Mouse (Mus musculus) liver, embryonic 15.5 days (tissue): ENCODE measurements at regions not wholly inside any gene's neighbourhood (a gene's known extent, or its start where the extent isn't known, plus 50 kb on each side); places are given as distances from the start of the nearest gene placed in this dataset.

Experiments
- ATAC-seq: fragments of 200-750 bp; cut with Nextera tagmentation; 2 replicates; pipeline ENCODE4 v1.8.0; 2017; ENCODE audit warnings: moderate number of reproducible peaks, mild to moderate bottlenecking, moderate library complexity; ENCODE audit not compliant: insufficient read depth
- H3K27ac ChIP-seq: fragments of 300-500 bp; sonication (generic); replicated peaks from 2 replicates; pipeline ENCODE4 v1.5.1; 2015; ENCODE audit warnings: mild to moderate bottlenecking, inconsistent platforms
- H3K27me3 ChIP-seq: fragments of 300-500 bp; sonication (generic); 2 replicates; pipeline ENCODE4 v1.6.1; 2015; ENCODE audit warnings: mild to moderate bottlenecking, inconsistent platforms
- H3K36me3 ChIP-seq: fragments of 300-500 bp; sonication (generic); replicated peaks from 2 replicates; pipeline ENCODE4 v1.6.1; 2015; ENCODE audit warnings: moderate library complexity, mild to moderate bottlenecking, inconsistent platforms
- H3K4me1 ChIP-seq: fragments of 300-500 bp; sonication (generic); replicated peaks from 2 replicates; pipeline ENCODE4 v1.6.1; 2015; ENCODE audit warnings: inconsistent platforms
- H3K4me2 ChIP-seq: fragments of 300-500 bp; sonication (generic); 2 replicates; pipeline ENCODE4 v1.6.1; 2015; ENCODE audit warnings: moderate library complexity, mild to moderate bottlenecking, inconsistent platforms
- H3K4me3 ChIP-seq: fragments of 300-500 bp; sonication (generic); replicated peaks from 2 replicates; pipeline ENCODE4 v1.5.1; 2015; ENCODE audit warnings: mild to moderate bottlenecking, inconsistent platforms
- H3K9ac ChIP-seq: fragments of 300-500 bp; sonication (generic); 2 replicates; pipeline ENCODE4 v1.6.1; 2015; ENCODE audit warnings: moderate library complexity, mild to moderate bottlenecking, inconsistent platforms
- H3K9me3 ChIP-seq: fragments of 300-500 bp; sonication (generic); replicated peaks from 2 replicates; pipeline ENCODE4 v1.6.1; 2016; ENCODE audit warnings: inconsistent platforms
- WGBS: fragments of 180-500 bp; shearing (Covaris S2); methylation state at CpG from one replicate; pipeline ENCODE4 v1.1.7; 2015; ENCODE audit warnings: mixed read lengths; ENCODE audit not compliant: insufficient replicate concordance; 5-methylcytosine and 5-hydroxymethylcytosine counted together

GRCm38 (mm10) chr6:94768230-94768629 is 68.3 kb upstream of the Lrig1 start:
- Histone ChIP-seq H3K4me1 (peaks cover 3% of the 10 kb centered on the region; the same call in 1 of the 2 replicates), H3K4me2 (no peak overlapping the region), H3K27me3 (peaks cover 22% of the 10 kb centered on the region), H3K4me3 (no peak overlapping the region), H3K9ac (no peak overlapping the region), H3K27ac (no peak overlapping the region), H3K9me3 (no peaks in the 10 kb centered on the region), H3K36me3 (no peaks in the 10 kb centered on the region)
- no peak for ATAC-seq
- 52% methylated on average over 5 of the region's 5 CpGs for WGBS

GRCm38 (mm10) chr6:94765724-94766123 is 65.8 kb upstream of the Lrig1 start:
- Histone ChIP-seq H3K4me2 (no peak overlapping the region), H3K27ac (no peak overlapping the region), H3K27me3 (peaks cover 25% of the 10 kb centered on the region), H3K4me3 (no peak overlapping the region), H3K9ac (no peak overlapping the region), H3K36me3 (no peaks in the 10 kb centered on the region), H3K9me3 (no peaks in the 10 kb centered on the region), H3K4me1 (peaks cover 3% of the 10 kb centered on the region; the same call in 1 of the 2 replicates)
- peak; percentile 81 for ATAC-seq
- 52% methylated on average over 6 of the region's 6 CpGs for whole genome bisulfite sequencing

GRCm38 (mm10) chr6:94761341-94761740 is 61.4 kb upstream of the Lrig1 start:
- H3K27ac ChIP-seq: no peak overlapping the region
- no peaks in the 10 kb centered on the region for H3K36me3 ChIP-seq
- no peaks in the 10 kb centered on the region for H3K9me3 ChIP-seq
- no peak overlapping the region for H3K9ac ChIP-seq
- peaks cover 36% of the 10 kb centered on the region for H3K27me3 ChIP-seq
- H3K4me3 ChIP-seq: no peak overlapping the region
- 31% methylated on average over 6 of the region's 6 CpGs for WGBS
- no peak for ATAC-seq
- H3K4me2 ChIP-seq: no peak overlapping the region
- H3K4me1 ChIP-seq: peaks cover 3% of the 10 kb centered on the region; the same call in 1 of the 2 replicates

DNA sequence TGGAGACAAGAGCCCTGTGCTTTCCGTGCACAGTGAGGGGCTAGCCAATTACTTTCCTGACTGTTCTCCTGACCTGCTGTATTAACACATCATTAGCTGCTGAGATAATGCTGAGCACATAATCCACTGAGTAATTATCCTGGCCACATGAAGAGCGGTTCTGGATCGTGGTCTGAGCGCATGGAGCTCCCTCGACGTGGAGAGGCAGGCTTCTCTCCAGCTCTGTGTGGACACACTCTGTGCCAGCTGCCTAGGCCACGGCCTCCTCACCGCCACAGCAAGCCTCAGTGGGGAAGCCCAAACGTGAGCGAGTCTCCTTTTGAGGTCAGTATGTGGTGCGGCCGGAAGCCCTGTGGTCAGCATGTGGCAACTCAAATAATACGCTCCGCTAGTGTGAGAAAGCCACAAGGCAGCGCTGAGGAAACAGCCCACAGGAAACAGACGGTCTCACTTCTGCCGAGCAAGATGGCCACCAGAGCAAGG is 60.7 kb upstream of the Lrig1 start:
- peak; percentile 31; the same call in 1 of the 2 replicates for ATAC-seq
- Histone ChIP-seq H3K27ac (no peak overlapping the region), H3K4me2 (no peak overlapping the region), H3K27me3 (peaks cover 41% of the 10 kb centered on the region), H3K9ac (no peak overlapping the region), H3K9me3 (no peaks in the 10 kb centered on the region), H3K4me1 (peaks cover 2% of the 10 kb centered on the region; the same call in 1 of the 2 replicates), H3K4me3 (no peak overlapping the region), H3K36me3 (no peaks in the 10 kb centered on the region)
- WGBS: 10% methylated on average over 17 of the region's 17 CpGs

- Histone ChIP-seq H3K4me1 (no peaks in the 10 kb centered on the region), H3K27me3 (peaks cover 41% of the 10 kb centered on the region), H3K9ac (no peak overlapping the region), H3K4me2 (no peak overlapping the region), H3K4me3 (no peak overlapping the region), H3K9me3 (no peaks in the 10 kb centered on the region), H3K27ac (no peak overlapping the region), H3K36me3 (no peaks in the 10 kb centered on the region)
- WGBS: 74% methylated on average over 1 of the region's 1 CpGs
- ATAC-seq: no peak
Observed at GRCm38 (mm10) chr6:94759649-94760048, 59.7 kb upstream of the Lrig1 start.

DNA sequence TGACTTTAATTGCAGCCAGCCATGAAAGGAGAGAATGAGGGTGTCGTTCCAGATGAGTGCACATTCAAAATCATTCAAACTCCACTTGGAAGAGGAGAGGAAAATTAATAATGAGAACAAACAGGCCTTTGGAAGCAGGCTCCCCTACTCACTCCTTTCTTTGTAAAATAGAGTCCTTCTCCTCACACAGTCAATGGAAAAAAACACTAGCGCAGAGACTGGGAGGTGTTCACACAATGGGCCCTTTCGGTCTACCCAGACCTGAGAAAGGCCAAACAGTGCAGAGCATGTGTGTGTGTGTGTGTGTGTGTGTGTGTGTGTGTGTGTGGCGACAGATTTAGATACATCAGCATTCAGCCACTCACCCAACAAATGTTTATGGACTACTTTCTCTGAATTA is 56.0 kb upstream of the Lrig1 start:
- no peak for ATAC-seq
- H3K4me3 ChIP-seq: no peak overlapping the region
- no peaks in the 10 kb centered on the region for H3K36me3 ChIP-seq
- no peaks in the 10 kb centered on the region for H3K9me3 ChIP-seq
- H3K27me3 ChIP-seq: peaks cover 19% of the 10 kb centered on the region
- 66% methylated on average over 4 of the region's 4 CpGs for WGBS
- H3K27ac ChIP-seq: no peak overlapping the region
- H3K4me1 ChIP-seq: no peaks in the 10 kb centered on the region
- H3K9ac ChIP-seq: no peak overlapping the region
- H3K4me2 ChIP-seq: no peak overlapping the region

- Histone ChIP-seq H3K4me2 (no peak overlapping the region), H3K36me3 (no peaks in the 10 kb centered on the region), H3K9me3 (no peaks in the 10 kb centered on the region), H3K27me3 (peaks cover 13% of the 10 kb centered on the region), H3K4me1 (no peaks in the 10 kb centered on the region), H3K4me3 (no peak overlapping the region), H3K9ac (no peak overlapping the region), H3K27ac (no peak overlapping the region)
- 54% methylated on average over 13 of the region's 13 CpGs for WGBS
- no peak for ATAC-seq
Observed at GRCm38 (mm10) chr6:94755297-94755831, 55.4 kb upstream of the Lrig1 start.

DNA sequence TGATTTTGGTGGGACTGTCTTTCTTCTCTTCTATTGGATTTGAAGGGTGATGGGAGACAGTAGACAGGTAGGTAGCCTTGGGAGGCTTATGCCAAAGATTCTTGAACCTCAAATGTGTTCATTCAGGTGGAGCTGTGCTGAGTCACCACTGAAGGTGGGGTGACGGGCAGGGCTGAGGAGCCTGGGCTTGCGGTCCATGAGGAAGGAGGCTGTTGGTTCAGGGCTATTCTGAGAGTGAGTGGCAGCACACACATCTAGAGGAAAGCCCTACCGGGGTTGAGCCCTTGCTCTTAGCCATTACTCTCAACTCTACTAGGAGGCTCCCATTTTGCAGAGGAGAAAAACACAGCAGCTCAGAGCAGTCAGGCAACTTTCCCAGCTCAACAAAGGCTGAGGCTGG is 54.6 kb upstream of the Lrig1 start:
- H3K4me2 ChIP-seq: no peak overlapping the region
- H3K9me3 ChIP-seq: no peaks in the 10 kb centered on the region
- no peaks in the 10 kb centered on the region for H3K36me3 ChIP-seq
- H3K27me3 ChIP-seq: peaks cover 9% of the 10 kb centered on the region
- WGBS: 65% methylated on average over 3 of the region's 3 CpGs
- no peak overlapping the region for H3K4me3 ChIP-seq
- no peaks in the 10 kb centered on the region for H3K4me1 ChIP-seq
- H3K27ac ChIP-seq: no peak overlapping the region
- H3K9ac ChIP-seq: no peak overlapping the region
- ATAC-seq: no peak

- no peaks in the 10 kb centered on the region for H3K36me3 ChIP-seq
Observed at GRCm38 (mm10) chr6:94751101-94751440, 51.1 kb upstream of the Lrig1 start.

GRCm38 (mm10) chr6:94750228-94751100 is 50.5 kb upstream of the Lrig1 start:
- H3K9ac ChIP-seq: no peak overlapping the region
- no peaks in the 10 kb centered on the region; the same call in none of the 2 replicates for H3K27me3 ChIP-seq
- no peak overlapping the region for H3K4me3 ChIP-seq
- no peaks in the 10 kb centered on the region for H3K36me3 ChIP-seq
- H3K4me2 ChIP-seq: no peak overlapping the region
- 25% methylated on average over 13 of the region's 13 CpGs for WGBS
- H3K9me3 ChIP-seq: no peaks in the 10 kb centered on the region
- no peaks in the 10 kb centered on the region for H3K4me1 ChIP-seq
- H3K27ac ChIP-seq: no peak overlapping the region
- ATAC-seq: no peak

More at GRCm38 (mm10) chr6:94751101-94751440, 51.1 kb upstream of the Lrig1 start:
- 24% methylated on average over 8 of the region's 8 CpGs for WGBS
- Histone ChIP-seq H3K4me1 (no peaks in the 10 kb centered on the region), H3K9ac (no peak overlapping the region), H3K9me3 (no peaks in the 10 kb centered on the region), H3K4me2 (no peak overlapping the region), H3K27ac (no peak overlapping the region), H3K27me3 (peaks cover 2% of the 10 kb centered on the region), H3K4me3 (no peak overlapping the region)
- no peak for ATAC-seq
